ENCODE assay signal across 17 mouse cellular contexts in the genomic region with DNA sequence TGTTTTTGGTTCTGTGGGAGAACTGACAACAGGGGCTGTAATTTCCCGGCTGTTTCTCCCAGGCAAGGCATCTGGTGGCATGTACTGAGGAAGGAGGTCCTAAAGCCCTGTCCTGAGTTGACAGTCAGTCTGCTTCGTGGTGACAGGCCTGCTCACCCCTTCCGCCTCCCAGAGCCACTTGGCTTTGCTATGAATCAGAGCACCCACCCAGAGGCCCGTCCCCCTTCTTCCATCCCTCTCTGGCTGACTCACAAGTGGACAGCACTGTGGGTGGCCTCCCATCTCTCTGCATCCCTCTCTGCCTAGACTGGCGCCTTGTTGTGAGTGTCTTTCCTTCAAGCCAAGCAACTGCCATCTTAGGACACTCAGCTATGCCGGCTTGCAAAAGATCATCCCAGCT. TPM values are rescaled to one million over a fixed set of nuclear protein-coding genes. Genes with fewer than 3 reads are reported as not detected.
DNase-seq lines count a peak whose midpoint lies in the region.
"Had no signal": no experiment of that assay in that cellular context is flagged by ENCODE, and none has a peak within 500 bp of the region (broad histone marks: within the 10 kb centered on the region; RNA-seq: fewer than 3 reads in every experiment).

No protein-coding gene starts in this region.

- intact Hi-C loops in left cerebral cortex, postnatal 4 days (cut with DNase I): no loop called here

- peak; percentile 24 for DNase-seq in adrenal gland, postnatal 14 days
- DNase-seq in adrenal gland, postnatal 10 days: no peak
- peak; percentile 24 to 26 for DNase-seq in left cerebral cortex, adult 18-20 months (ENCODE audit: low spot score in 2 of 2)
- no peak for DNase-seq in left cerebral cortex, postnatal 4 days
- peak; percentile 32 for DNase-seq in 3134 (ENCODE audit: extremely low read depth, insufficient read length, low spot score)
- DNase-seq in brain, adult 2 months (ENCODE audit: low read depth, low spot score): peak; percentile 77
- no peak for DNase-seq in heart, adult 18-20 months
- no peak for DNase-seq in natural killer cell, adult 2 months (ENCODE audit: low spot score in 2 of 2)
- DNase-seq: adrenal gland, adult 8-10 months; cerebellum, adult 11-12 months; cerebellum, adult 8-10 months; cerebellum, postnatal 10 days; cerebellum, postnatal 36 days; embryo, embryonic 11 days; gastrocnemius, postnatal 25 days; heart, postnatal 10 days; heart, postnatal 36 days had no signal

RNA-seq across cellular contexts. Expression of a gene that starts 51.0 kb away (rescaled TPM):
- total RNA-seq in adrenal gland, postnatal 14 days (2021): 41.1 and 47.7 TPM in 2 replicates
- 10 to 100 TPM; 39.5 to 40.1 TPM for total RNA-seq in adrenal gland, postnatal 10 days (2021)
- 10 to 100 TPM; 53.2 to 57.6 TPM for total RNA-seq in left cerebral cortex, adult 18-20 months (2021)
- total RNA-seq in left cerebral cortex, postnatal 4 days (2021): 100 to 1,000 TPM; 138 to 141 TPM
- total RNA-seq in heart, adult 18-20 months (2021): 10 to 100 TPM; 24.2 to 30.8 TPM

Comparison
In these comparisons a context has a peak if more than half of its experiments do, and no peak if none do; other contexts are left out.
1. DNase-seq: peak in adrenal gland, postnatal 14 days (single experiment), left cerebral cortex, adult 18-20 months (2 of 2), 3134 (single experiment) and brain, adult 2 months (single experiment); none in adrenal gland, postnatal 10 days (single experiment), left cerebral cortex, postnatal 4 days (single experiment), heart, adult 18-20 months (0 of 2) and natural killer cell, adult 2 months (0 of 2).